Mouse (Mus musculus): Measurements from ENCODE around the gene Gm13691. TPM values are rescaled to one million over a fixed set of nuclear protein-coding genes. Genes with fewer than 3 reads are reported as not detected.
A peak's percentile ranks its signal among the peaks of the same experiment; 100 is the strongest.

Gene Gm13691
- total RNA-seq, 1 experiment from 2014 or later = 0.05 TPM

- no peak for ATAC-seq (replicated peaks; ENCODE audit: low read depth, poor library complexity, severe bottlenecking)
Measured at GRCm38 (mm10) chr2:84025217-84025616, 34.9 kb downstream of the Gm13691 start.

GRCm38 (mm10) chr2:84032505-84032904 is 42.2 kb downstream of the Gm13691 start:
- ATAC-seq (replicated peaks; ENCODE audit: low read depth, poor library complexity, severe bottlenecking) = no peak

GRCm38 (mm10) chr2:84035997-84036396 is 45.6 kb downstream of the Gm13691 start:
- ATAC-seq (replicated peaks; ENCODE audit: low read depth, poor library complexity, severe bottlenecking) = no peak

GRCm38 (mm10) chr2:84037304-84037703 is 47.0 kb downstream of the Gm13691 start:
- ATAC-seq (replicated peaks; ENCODE audit: low read depth, poor library complexity, severe bottlenecking) = peak; percentile 90

GRCm38 (mm10) chr2:84037943-84038342 is 47.6 kb downstream of the Gm13691 start:
- 0 out of 2 replicates have a peak, but pooled peaks have one; percentile 22 for ATAC-seq (replicated peaks; ENCODE audit: low read depth, poor library complexity, severe bottlenecking)

GRCm38 (mm10) chr2:84039277-84039676 is 48.9 kb downstream of the Gm13691 start:
- ATAC-seq (replicated peaks; ENCODE audit: low read depth, poor library complexity, severe bottlenecking) = no peak

Other genes with a start within 250 kb of the Gm13691 start
- gene Fam171b, start 177.9 kb upstream of the Gm13691 start, total RNA-seq (2017) = not detected in 2 replicates
- gene Zswim2, start 49.3 kb upstream of the Gm13691 start, total RNA-seq (2017) = not detected in 2 replicates
- gene Gm13698, start 34.9 kb upstream of the Gm13691 start, total RNA-seq (2017) = 0.09 and 0.10 TPM in 2 replicates
- gene Gm13693, start 29.1 kb upstream of the Gm13691 start, total RNA-seq (2017) = 0.09 and 0.10 TPM in 2 replicates
- 0.10 TPM in 1 of 2 replicates, not detected in the other for gene Gm13695, start 23.2 kb upstream of the Gm13691 start, total RNA-seq (2017)
- gene Gm13696, start 17.4 kb upstream of the Gm13691 start, total RNA-seq (2017) = 0.09 and 0.10 TPM in 2 replicates
- gene Gm13694, start 11.6 kb upstream of the Gm13691 start, total RNA-seq (2017) = 0.09 and 0.10 TPM in 2 replicates
- gene Gm13697, start 5.8 kb upstream of the Gm13691 start, total RNA-seq (2017) = 0.09 and 0.10 TPM in 2 replicates